Mouse (Mus musculus) ES-Bruce4 (cell line): ENCODE data around the gene Atp6v0d1. TPM values are rescaled to one million over a fixed set of nuclear protein-coding genes. Genes with fewer than 3 reads are reported as not detected.

Experiments
- H3K27ac ChIP-seq: 2 replicates; pipeline ENCODE4 v1.5.1; 2012; ENCODE audit warnings: low read length, inconsistent platforms; ENCODE audit not compliant: insufficient read depth
- H3K27me3 ChIP-seq: 2 replicates; pipeline ENCODE4 v1.6.1; 2012; ENCODE audit warnings: mild to moderate bottlenecking, low read length, inconsistent platforms; ENCODE audit not compliant: control insufficient read depth, poor library complexity, insufficient read depth, severe bottlenecking
- H3K36me3 ChIP-seq: 2 replicates; pipeline ENCODE4 v1.6.1; 2012; ENCODE audit warnings: inconsistent platforms, mild to moderate bottlenecking, low read length, moderate library complexity; ENCODE audit not compliant: control insufficient read depth, poor library complexity, insufficient read depth, severe bottlenecking
- H3K4me1 ChIP-seq: one replicate; pipeline ENCODE4 v1.8.1; 2011; ENCODE audit warnings: low read length; ENCODE audit not compliant: control insufficient read depth, insufficient read depth
- H3K4me3 ChIP-seq: 2 replicates; pipeline ENCODE4 v1.5.1; 2011; ENCODE audit warnings: low read depth, mild to moderate bottlenecking, low read length
- H3K9ac ChIP-seq: 2 replicates; pipeline ENCODE4 v1.6.1; 2012; ENCODE audit warnings: low read depth, mild to moderate bottlenecking, inconsistent platforms; ENCODE audit not compliant: poor library complexity, severe bottlenecking
- H3K9me3 ChIP-seq: replicated peaks from 2 replicates; pipeline ENCODE4 v1.6.1; 2012; ENCODE audit warnings: mild to moderate bottlenecking, low read length, inconsistent platforms; ENCODE audit not compliant: control insufficient read depth, poor library complexity, insufficient read depth, severe bottlenecking
- CTCF ChIP-seq: IDR thresholded peaks from one replicate; pipeline ENCODE4 v1.8.1; 2011; ENCODE audit warnings: low read depth, low read length
- EP300 ChIP-seq: IDR thresholded peaks from 2 replicates; pipeline ENCODE4 v1.6.1; 2011; ENCODE audit warnings: low read depth, low read length; ENCODE audit not compliant: insufficient read depth
- POLR2A ChIP-seq: IDR thresholded peaks from one replicate; pipeline ENCODE4 v1.8.1; 2011; ENCODE audit warnings: low read length; ENCODE audit not compliant: insufficient read depth
- polyA plus RNA-seq: library from polyadenylated mRNA; stranded (reverse); fragments of >200 nt; gene quantifications from 2 replicates; pipeline ENCODE4 v1.2.4, GENCODE M21; 2011; ENCODE audit warnings: low read depth; ENCODE audit not compliant: missing spikeins, insufficient read depth, insufficient read length

The Atp6v0d1 gene
- polyA plus RNA-seq, 1 experiment = 78.4 TPM

GRCm38 (mm10) chr8:105518436-105519313, 47.2 kb downstream of the Atp6v0d1 start, which contains the start of gene Hsd11b2:
Hsd11b2 (plus strand) TSS chr8:105518755.
- Histone ChIP-seq H3K9ac (peak within 1 kb of the TSS; percentile 46), H3K4me1 (peaks cover 2% of the 10 kb centered on the region), H3K36me3 (no peaks in the 10 kb centered on the region), H3K9me3 (no peaks in the 10 kb centered on the region), H3K4me3 (peak within 1 kb of the TSS; percentile 59), H3K27ac (no peak within 1 kb of the TSS), H3K27me3 (no peaks in the 10 kb centered on the region; the same call in 1 of the 2 replicates)
- TF ChIP-seq EP300 = no peak
- no peak for TF ChIP-seq CTCF
- TF ChIP-seq POLR2A = no peak

- Histone ChIP-seq H3K4me1 (peaks cover 2% of the 10 kb centered on the region), H3K4me3 (no peak overlapping the region), H3K36me3 (no peaks in the 10 kb centered on the region), H3K9me3 (no peaks in the 10 kb centered on the region), H3K27ac (no peak overlapping the region), H3K9ac (no peak overlapping the region), H3K27me3 (no peaks in the 10 kb centered on the region; the same call in 1 of the 2 replicates)
- TF ChIP-seq POLR2A (no peak), CTCF (no peak), EP300 (no peak)
Measured at GRCm38 (mm10) chr8:105517346-105517745, 48.5 kb downstream of the Atp6v0d1 start.

GRCm38 (mm10) chr8:105516018-105516645, 49.7 kb downstream of the Atp6v0d1 start:
- Histone ChIP-seq H3K4me3 (peak overlapping the region; percentile 35; the same call in 1 of the 2 replicates), H3K9ac (peak overlapping the region; percentile 18; the same call in 1 of the 2 replicates), H3K27me3 (no peaks in the 10 kb centered on the region; the same call in 1 of the 2 replicates), H3K4me1 (peaks cover 2% of the 10 kb centered on the region), H3K36me3 (no peaks in the 10 kb centered on the region), H3K27ac (no peak overlapping the region), H3K9me3 (no peaks in the 10 kb centered on the region)
- TF ChIP-seq POLR2A (no peak), EP300 (0 out of 2 replicates have a peak, but pooled peaks have one; percentile 21), CTCF (peak; percentile 92)

GRCm38 (mm10) chr8:105514656-105515055, 51.2 kb downstream of the Atp6v0d1 start:
- no peak overlapping the region for H3K27ac ChIP-seq
- H3K27me3 ChIP-seq = no peaks in the 10 kb centered on the region; the same call in 1 of the 2 replicates
- H3K9me3 ChIP-seq = no peaks in the 10 kb centered on the region
- peaks cover 2% of the 10 kb centered on the region for H3K4me1 ChIP-seq
- no peaks in the 10 kb centered on the region for H3K36me3 ChIP-seq
- TF ChIP-seq CTCF = no peak
- TF ChIP-seq EP300 = no peak
- no peak for TF ChIP-seq POLR2A
- no peak overlapping the region for H3K9ac ChIP-seq
- H3K4me3 ChIP-seq = no peak overlapping the region

- H3K4me3 ChIP-seq = no peak overlapping the region
- no peaks in the 10 kb centered on the region for H3K27me3 ChIP-seq
- TF ChIP-seq POLR2A (no peak), EP300 (no peak), CTCF (no peak)
- H3K9me3 ChIP-seq = no peaks in the 10 kb centered on the region
- no peak overlapping the region for H3K9ac ChIP-seq
- H3K36me3 ChIP-seq = no peaks in the 10 kb centered on the region
- H3K27ac ChIP-seq = no peak overlapping the region
- H3K4me1 ChIP-seq = peaks cover 2% of the 10 kb centered on the region
Measured at GRCm38 (mm10) chr8:105514194-105514593, 51.7 kb downstream of the Atp6v0d1 start.
